Mouse (Mus musculus) testis, postnatal 10 days (tissue): ENCODE results near the gene Ceacam16.
A peak's percentile ranks its signal among the peaks of the same experiment; 100 is the strongest.

ENCODE experiments used
- DNase-seq: peaks from one replicate; pipeline ENCODE4 v3.0.0; 2021; ENCODE audit warnings: low spot score

The Ceacam16 gene

DNA sequence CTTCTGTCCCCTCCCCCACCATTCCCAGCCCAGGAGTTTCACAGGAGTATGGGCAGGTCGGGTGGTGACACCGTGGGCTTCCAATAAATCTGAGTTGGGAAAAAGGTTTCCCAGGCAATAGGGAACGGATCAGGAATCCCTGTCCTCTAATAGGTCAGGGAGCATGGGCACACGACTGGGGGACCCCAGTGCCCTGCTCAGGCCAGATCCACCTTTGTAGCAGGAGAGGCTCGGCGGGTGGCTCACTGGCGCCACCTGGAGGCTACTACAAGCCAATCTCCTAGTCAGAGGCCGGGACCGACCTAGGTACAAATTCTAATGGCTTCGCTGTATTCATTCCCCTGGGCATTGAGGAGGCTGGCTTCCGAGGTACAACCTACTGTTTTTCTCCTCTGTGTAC, 17.5 kb downstream of the Ceacam16 start:
- DNase-seq: peak; percentile 86

DNA sequence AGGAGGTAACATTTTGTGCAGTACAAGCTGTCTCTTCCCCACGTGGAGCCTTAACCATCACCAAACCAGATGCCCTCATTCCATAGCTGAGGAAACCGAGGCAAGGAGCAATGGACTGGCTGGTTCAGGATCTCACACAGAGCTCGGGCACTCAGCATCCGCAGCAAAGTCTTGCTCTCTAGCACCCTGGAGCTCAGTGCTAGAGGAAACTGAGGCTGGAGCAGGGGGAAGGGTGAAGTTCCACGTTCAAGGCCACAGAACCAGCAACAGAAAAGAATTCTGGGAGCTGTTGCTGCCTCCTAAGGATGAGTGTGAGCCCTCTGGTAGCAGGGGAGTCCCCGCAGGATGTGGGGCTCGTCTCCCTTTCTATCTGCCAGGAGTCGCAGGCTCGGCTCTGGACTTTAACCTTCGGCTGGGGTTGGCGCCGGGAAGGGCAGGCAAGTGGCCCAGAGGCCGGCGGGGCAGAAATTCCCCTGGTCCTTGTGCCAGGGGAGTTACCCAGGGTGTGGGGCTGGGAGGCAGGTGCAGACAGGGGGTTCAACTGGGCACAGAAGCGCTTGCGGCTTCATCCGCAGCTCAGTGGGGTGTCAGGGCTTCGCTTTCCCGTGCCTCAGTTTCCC, 18.1 kb downstream of the Ceacam16 start:
- no peak for DNase-seq

DNA sequence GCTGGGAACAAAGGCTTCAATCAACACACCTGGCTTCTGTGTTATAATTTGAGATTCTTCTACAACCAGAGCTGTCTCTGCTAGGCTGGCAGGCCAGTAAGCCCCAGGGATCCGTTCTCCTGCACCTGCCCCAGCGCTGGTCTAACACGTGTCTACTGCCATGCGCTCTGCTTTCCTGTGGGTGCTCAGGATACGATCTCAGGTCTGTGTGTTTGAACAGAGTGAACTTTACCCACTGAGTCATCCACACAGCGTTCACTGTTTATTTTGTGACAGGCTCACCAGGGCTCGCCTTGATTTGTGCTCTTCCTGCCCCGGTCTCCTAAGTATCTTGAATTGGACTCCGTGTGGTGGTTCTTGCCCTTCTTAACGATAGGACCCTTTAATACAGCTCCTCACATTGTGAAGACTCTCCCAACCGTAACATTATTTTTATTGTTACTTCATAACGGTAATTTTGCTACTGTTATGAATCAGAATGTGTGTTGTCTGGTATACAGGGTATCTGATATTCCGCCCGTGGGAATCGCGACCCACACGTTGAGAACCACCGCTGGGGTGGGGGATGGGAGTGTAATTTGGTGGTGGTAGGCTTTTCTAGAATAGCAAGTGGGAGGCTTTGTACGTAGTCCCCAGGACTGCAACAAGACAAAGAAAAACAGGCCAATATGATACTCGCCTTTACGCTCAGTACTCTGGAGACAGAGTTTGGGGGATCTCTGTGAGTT, 19.2 kb downstream of the Ceacam16 start:
- no peak for DNase-seq

DNA sequence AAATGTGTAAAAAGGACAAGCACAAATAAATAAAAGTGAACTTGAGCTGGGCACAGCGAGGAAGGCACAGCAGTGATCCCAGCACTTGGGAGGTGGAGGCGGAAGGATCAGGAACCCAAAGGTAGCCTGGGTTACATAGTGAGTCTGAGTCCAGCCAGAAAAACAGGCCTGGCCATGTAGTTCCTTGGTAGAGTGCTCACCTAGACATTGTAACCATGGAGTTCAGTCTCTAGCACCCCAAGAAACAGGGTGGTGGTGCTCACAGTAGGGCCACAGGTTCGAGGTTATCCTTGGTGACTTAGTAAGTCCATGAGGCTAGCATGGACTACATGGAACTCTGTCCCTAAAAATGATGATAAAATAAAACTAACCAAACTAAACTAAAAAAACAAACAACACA, 20.2 kb downstream of the Ceacam16 start:
- no peak for DNase-seq

DNA sequence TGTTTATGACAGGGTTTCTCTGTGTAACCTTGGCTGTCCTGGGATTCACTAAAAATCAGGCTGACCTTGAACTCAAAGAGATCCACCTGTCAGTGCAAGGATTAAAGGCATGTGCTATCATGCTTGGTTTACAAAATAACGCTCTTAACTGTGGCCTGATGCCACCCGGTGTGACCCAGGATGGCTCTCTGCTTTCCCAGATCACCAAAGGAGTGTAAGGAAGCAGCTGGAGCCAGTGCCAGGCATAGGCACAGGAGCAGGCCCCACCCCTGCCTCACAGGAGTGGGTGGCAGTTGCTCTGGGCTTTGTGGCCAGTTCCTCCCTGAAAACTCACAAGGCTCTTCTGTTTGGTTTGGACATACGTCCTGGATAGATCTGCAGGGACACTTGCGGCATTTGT, 20.7 kb downstream of the Ceacam16 start:
- no peak for DNase-seq

DNA sequence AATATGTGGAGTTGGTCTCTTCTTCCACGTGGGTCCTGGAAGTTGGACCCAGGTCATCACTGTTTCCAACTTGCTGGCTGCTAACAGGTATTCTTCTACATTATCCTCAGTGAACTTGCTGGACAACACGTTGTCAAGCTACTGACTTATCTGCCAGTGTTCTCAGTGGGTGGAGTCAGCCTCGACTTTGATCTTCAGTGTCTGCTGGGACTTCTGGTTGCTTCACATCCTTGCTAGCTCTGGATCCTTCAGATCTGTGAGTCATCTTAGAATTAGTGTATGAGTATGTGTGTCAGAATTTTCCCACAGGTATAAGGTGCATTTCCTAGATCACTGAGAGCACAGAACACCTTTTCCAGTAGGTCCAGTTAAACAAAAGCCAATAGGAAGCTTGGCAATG, 24.3 kb downstream of the Ceacam16 start:
- DNase-seq: no peak

DNA sequence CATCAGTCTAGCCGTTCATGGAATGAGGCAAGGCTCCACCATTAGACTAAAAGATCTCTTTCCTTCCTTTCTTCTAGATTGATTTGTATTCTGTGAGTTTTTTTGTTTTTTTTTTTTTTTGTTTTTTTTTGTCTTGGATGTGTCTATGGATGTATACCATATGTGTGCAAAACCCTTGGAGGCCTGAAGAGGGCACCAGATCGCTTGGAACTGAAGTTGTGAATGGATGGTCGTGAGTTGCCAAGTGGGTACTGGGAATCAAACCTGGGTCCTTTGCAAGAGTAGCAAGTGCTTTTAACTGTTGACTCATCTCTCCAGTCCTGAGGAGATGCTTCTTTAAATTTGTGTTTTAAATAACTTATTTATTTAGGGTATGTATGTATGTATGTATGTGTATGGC, 27.0 kb downstream of the Ceacam16 start:
- DNase-seq: no peak

DNA sequence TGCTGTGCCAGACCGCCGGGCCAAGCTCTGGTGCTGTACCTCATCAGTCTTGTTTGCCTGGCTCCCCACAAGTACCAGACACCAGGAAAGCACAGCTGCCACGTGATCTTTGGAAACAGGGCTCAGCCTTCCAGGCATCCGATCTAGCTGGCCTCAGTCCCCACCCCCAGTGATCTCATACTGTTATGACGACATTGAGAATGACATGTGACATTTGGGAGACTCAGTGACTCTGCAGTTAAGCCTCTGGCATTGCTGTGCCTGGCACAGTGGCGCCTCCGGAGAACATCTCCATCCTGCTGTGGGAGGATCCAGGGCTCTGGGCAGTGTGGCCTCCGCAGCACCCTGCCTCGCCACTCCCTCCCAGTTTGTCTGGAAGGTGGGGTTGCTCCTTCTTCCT, 29.3 kb downstream of the Ceacam16 start:
- DNase-seq: no peak

DNA sequence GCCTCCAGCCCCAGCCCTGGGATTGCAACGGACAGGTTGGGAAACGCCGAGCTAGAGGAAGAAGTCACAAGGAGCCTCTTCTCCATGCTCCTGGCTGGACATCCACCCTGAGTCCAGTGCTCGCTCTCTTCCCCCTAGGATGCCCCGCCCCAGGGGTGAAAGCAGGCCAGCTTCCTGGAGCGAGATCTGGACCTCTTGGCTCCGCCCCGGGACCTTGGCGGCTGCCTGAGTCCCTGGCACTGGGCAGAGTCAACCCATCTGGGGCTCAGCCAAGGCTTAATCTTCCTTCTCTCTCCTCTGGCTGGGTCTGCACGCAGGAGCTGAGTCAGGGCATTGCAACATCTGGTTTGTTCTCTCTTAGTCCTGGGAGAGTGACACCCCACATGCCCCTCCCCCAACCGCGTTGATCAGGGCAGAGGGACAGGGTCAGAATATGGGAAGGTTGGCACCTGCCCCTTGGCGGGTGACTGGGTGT, 30.4 kb downstream of the Ceacam16 start:
- DNase-seq: peak; percentile 94

DNA sequence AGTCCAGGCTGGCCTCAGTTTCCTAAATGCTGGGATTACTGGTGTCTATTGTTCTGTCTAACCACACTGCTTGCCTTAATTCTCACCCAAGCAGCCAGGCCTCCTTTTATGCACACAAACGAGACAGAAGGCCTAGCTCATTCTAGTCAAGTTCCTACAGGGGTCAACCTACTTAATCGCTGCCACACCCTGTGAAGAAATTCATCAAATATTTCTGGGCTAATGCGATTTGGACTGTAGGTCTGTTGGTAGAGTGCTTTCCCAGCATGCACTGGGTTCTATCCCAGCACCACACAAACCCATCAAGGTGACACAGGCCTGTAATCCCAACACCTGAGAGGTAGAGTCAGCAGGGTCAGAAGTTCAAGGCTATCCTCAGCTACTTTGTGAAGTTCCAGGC, 31.4 kb downstream of the Ceacam16 start:
- DNase-seq: no peak

DNA sequence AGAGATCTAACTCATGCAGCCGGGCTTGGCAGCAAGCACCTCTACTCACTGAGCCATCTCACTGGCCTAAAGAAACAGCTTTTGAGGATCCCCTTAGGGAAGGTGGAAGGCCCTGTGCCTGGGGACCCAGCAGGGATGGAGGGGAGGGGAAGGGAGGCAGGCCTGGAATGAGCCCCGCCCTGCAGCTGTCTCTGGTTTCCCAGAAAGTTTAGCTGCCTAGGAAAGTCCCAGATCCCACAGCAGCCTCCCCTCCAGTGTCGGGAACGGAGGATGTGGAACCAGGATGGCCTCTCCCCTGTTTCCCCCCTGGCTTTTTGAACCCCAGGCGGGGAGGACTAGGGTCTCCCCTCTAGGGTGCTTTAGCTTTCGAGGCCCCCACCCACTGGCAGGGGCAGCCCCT, 34.3 kb downstream of the Ceacam16 start:
- DNase-seq: no peak

DNA sequence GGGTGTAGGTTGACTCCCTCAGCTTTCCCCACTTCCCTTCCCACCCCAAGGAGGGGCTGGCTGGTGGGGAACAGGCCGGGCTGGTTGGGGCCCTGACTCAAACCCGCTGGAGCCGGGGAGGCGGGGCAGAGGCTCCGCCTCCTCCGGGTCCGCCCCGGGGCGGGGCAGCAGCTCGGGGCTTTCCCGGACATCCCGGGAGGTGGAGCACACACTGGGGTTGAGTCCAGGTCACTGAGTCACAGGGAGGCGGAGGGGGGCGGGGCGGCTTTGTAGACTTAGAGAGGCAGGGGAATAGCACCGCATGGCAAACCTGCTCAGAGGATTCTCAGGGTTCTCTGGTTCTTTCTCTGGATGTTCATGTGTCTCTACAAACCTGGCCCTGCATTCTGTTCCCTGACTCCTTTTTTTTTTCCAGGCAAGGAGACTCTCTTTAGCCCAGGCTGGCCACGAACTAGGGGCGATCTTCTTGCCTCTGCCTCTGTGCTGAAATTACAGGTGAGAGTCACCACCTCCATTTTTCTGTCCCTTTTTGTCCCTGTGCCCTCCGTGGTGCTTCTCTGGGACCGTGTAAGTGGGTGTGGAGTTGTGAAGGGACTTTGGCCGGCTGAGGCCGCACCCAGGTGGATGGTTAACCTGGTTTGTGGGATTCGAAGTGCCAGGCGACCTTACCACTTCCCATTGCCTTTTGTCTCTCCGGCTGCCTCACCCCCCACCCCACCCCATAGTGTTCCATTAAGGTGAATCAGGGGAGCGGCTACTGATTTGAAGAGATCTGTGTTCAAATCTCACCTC, 36.7 kb downstream of the Ceacam16 start:
- DNase-seq: peak; percentile 96

DNA sequence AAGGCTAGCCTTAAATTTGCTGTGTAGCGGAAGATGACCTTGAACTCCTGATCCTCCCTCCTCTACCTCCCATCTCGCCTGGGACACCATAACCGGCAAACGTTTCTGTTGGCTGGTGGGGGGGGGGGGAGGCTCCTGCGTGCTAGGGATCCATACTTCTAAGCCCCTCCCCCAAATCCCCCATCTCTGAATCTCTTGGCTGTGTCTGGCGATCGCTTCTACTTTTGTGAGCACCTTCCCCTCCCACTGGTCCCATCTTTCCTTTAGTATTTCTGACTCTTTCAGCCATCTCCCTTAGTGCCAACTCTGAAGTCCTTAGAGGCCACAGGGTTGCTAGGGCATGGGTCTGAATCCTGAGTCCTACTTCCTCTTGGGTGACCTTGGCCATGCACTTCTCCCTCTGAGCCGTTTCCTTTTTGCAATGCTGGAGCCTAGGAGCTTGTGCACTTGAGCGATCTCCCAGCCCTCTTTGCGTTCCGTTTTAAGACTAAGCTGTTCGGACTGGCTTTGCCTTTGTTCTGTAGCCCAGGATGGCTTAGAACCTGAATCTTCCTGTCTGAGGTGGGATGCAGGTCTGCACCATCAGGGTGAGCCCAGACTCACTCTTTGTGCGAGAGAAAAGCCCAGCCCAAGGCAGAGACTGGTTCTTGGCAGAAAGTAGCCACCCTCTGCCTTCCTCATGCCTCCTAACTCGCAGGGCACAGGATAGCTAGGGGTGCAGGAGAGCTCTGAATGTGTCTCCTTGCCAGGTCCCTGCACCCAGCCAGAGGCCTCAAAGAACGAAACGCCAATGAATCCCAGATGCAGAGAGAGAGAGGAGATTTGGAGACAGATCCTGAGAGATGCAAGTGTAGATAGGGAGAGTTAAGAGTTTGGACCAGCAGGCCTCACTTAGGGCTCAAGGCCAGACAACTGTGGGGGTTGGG, 37.6 kb downstream of the Ceacam16 start:
- DNase-seq: no peak

DNA sequence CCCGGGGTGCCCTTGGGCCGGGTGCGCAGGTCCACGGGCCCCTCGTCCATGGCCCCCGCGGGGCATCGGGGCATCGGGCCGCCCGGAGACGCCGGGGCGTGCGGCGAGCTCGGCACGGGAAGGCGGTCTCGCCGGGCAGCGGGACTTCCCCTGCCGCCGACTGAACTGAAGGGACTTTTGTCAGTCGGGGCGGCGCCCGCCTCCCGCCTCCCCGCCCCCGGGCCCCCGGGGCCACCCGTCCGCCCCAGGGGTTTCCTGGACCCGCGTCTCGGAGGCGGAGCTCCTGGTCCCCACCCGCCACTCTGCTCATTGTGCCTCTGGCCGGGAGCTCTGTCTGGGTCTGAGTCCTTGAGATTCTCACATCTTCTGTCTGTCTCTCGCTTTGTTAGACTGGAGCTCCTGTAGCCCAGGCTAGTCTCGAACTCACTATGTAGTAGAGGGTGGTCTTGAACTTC, 38.5 kb downstream of the Ceacam16 start, which contains the start of gene Bcl3:
Bcl3 (minus strand) TSS at position 167 of the 455 bp plus-strand sequence.
- DNase-seq: peak; percentile 71

DNA sequence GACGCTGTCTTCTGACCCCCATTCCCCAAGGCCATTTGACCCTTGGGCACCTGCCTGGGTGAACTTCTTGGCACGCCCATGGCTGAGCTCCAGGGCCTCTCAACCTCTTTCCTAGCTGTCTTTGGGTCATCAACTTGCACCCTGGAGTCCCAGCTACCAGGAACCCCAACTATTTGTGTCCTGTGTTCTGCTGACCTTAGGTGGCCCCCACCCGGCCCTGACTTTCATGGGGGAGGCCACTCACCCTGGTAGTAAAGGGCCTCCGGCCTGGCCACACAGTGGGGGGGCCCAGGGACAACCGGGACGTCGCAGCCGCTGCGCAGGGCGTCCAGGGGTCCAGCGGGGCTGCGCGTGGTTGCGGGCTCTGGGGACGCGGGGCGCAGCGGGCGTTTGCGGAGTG, 38.9 kb downstream of the Ceacam16 start:
- DNase-seq: no peak

DNA sequence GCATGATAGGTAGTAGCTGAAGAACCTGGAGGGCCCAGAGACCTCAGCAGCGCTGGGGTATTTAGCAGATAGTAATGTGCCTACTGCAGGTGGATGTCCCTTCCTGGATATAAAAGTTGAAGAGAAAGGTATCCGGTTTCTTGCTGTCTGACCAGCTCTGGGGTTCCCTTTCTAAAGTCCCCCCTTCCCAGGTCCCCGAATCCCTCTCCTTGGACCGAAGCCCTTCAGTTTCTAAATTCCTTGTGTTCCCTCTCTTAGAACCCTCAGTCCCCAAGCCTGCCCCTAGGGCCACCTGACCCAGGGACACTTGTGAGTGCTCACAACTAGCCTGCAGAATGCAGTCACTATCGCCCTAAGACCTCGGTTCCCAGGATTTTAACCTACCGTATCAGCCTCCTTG, 39.5 kb downstream of the Ceacam16 start:
- no peak for DNase-seq

DNA sequence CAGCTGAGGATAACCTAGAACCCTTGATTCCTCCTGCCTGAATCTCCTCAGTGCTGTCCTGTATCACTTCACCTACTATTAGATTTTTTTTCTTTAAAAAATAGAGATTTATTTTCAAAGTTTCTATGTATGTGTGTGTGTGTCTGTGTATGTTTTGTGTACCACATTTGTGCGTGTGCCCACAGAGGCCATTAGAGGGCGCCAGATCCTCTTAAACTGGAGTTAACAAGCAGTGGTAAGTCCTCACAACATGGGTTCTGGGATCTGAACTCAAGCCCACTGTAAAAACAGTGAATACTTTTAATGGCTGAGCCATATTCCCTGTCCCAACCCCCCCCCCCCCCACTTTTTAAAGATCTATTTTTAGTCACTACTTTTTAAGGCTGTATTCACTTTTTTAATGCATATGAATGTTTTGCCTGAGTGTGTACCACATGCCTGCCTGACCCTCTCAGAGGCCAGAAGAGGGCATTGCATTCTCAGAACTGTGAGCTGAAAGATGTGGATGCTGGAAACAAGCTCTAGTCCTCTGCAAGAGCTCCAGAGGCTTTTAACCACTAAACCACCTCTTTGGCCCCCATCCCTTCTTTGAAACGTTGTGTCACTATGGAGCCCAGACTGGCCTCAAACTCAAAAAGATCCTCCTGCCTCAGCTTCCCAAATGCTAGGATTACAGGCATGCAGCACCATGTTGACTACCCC, 40.6 kb downstream of the Ceacam16 start:
- DNase-seq: no peak

DNA sequence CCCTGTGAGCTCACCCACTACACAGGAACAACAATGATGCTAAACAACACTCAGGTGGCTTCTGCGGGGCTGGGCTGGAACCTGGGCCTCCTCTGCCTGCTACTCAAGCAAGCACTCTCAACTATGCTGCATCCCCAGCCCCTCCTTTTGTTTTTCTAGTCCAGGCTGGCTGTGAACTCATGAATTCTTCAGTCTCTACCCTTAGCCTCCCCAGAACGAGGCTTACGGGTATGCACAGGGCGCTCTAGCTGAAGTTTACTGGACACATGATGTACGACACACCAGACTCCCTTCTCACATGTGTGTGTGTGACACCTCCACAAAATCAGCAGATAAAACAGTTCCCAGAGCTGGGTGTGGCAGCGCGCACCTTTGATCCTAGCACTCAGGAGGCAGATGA, 42.2 kb downstream of the Ceacam16 start:
- DNase-seq: no peak

DNA sequence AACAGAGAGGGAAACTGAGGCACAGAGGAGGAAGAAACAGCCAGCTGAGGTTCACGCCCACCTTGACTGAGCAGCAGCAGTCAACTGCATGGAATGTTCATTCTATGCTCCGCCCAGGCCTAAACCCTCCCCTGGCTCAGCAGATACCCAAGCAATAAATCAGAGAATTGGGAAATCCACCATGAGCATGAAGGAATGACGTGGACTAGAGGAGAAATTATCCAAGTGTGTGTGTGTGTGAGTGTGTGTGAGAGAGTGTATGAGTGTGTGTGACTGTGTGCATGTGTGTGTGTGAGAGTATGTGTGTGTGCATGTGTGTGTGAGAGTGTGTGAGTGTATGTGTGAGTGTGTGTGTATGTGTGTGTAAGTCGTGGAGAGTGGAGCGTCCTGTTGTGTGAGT, 42.7 kb downstream of the Ceacam16 start:
- DNase-seq: no peak

DNA sequence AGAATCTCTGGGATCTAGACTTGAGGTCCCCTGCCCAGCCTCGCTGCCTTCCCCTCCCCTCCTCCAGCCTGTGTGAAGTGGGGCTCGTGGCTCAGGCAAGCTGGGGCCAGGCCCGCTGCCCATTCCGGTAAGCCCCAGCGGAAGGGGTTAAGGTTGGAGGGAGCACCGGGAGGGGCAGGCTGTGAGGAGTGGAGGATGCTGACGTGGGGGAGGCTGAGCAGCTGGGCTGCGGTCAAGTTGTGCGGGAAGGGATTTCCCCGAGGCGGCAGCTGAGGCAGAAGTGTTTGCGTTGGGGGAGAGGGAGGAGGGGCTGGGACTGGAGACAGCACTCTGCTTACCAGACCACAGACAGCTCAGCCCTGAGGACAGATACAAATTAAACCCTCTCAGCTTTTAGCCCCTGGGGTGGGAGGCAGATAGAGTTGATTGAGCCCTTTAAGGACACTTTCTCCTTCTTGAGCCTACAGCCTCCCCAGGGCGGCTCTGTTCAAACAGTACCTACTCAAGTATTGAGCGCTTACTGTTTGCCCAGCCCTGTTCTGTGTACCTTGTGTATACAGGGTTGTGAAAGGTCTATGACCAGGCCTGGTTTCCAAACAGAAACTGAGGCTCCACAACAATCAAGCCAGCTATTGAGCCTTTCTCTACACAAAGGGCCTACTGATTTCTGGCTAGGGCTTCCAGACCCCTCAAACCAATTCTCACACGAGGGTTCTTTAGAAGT, 43.6 kb downstream of the Ceacam16 start:
- DNase-seq: peak; percentile 72
